In the genomic region with DNA sequence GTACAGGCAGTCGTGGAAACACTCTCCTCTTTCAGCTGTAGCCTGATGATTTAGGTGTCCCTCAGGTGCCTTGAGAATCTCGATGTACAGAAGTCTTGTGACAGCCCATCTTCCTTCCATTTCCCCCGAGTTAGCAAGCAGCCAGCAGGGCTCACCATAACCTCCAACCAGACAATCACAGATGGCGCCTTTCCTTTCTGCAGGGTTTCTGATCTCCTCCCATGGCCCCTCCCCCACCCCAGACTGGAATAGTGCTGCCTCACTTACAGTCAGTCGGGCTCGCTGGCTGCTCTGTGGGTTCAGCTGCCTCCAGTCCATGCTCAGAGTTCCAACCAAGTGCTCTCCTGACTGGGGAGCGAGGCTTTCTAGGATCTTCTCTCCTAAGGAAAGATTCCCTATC, we compare ENCODE assay signal across 1 mouse cellular context.
TF ChIP-seq lines count a peak whose summit lies in the region.

No protein-coding gene starts in this region.

TF ChIP-seq in CH12.LX, 34 proteins besides CTCF, POLR2A, EP300 and RAD21 (continued from another document):
- TF ChIP-seq NRF1 (IDR thresholded peaks at IDR 0.05; ENCODE audit: low read depth, low read length) (0 out of 2 replicates have a peak, but pooled peaks have one; percentile 21), IRF4 (IDR thresholded peaks at IDR 0.05; ENCODE audit: low read depth, low read length) (peak; percentile 49; the same call in 1 of the 2 replicates)
TF ChIP-seq in CH12.LX: peak in this region for 11.
